Mouse (Mus musculus): Measurements from ENCODE around the gene Ubqln1. TPM values are rescaled to one million over a fixed set of nuclear protein-coding genes. Genes with fewer than 3 reads are reported as not detected.

The Ubqln1 gene
- 82.3 TPM for total RNA-seq (2023)

GRCm38 (mm10) chr13:58215592-58216341, at the start of gene Ubqln1:
Gene Ubqln1, minus strand, starts transcription at chr13:58215653.

GRCm38 (mm10) chr13:58157447-58158098, 57.9 kb downstream of the Ubqln1 start, which contains the start of gene Idnk:
Gene Idnk, plus strand, starts transcription at chr13:58157649.

GRCm38 (mm10) chr13:58128396-58128767, 87.1 kb downstream of the Ubqln1 start, which contains the start of gene Hnrnpa0:
Gene Hnrnpa0, minus strand, starts transcription at chr13:58128556.

Other genes starting within 250 kb of the Ubqln1 start
- gene Klhl3, start 102.1 kb downstream of the Ubqln1 start, total RNA-seq (2023) = 5.2 TPM
- 149 TPM for gene Hnrnpa0, start 87.1 kb downstream of the Ubqln1 start, total RNA-seq (2023)
- gene Idnk, start 58.0 kb downstream of the Ubqln1 start, total RNA-seq (2023) = 106 TPM
- gene Gkap1, start 60.0 kb upstream of the Ubqln1 start, total RNA-seq (2023) = 2.4 TPM
- 0.43 TPM for gene Kif27, start 143.5 kb upstream of the Ubqln1 start, total RNA-seq (2023)
- gene 2210016F16Rik, start 169.6 kb upstream of the Ubqln1 start, total RNA-seq (2023) = 17.0 TPM
- gene Rmi1, start 186.6 kb upstream of the Ubqln1 start, total RNA-seq (2023) = 25.7 TPM
- 959 TPM for gene Hnrnpk, start 187.7 kb upstream of the Ubqln1 start, total RNA-seq (2023)